Mouse (Mus musculus): ENCODE data around the gene Nfib.

DNA sequence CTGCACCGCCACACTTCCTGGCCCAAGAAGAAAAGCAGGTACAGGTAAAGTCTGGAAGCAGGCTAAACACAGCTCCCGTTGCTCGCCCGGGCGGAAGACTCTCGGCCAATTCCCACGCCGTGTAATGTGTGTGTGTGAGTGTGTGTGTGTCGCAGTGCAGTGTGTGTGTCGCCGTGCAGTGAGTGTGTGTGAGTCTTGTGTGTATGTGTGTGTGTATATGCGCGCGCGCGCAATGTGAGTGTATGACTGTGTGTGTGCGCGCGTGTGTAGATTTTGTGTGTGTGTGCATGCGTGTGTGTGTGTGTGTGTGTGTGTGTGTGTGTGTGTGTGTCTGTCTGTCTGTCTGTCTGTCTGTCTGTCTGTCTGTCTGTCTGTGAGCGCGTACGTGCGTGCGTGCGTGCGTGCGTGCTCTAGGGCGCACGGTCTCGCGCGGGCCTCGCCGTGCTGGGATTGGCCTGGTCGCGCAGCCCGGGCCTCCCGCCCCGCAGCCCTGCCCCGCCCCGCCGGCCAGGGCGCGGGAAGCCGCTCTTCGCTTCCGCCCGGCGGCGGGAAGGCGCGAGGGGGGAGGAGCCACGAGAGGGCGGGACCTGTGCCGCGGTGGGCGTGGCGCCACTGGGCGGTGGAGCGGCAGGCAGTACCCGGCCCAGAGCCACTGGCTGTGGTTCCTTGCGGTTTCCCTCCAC lies 192.7 kb downstream of the Nfib start:
- TF ChIP-seq EP300 (IDR thresholded peaks at IDR 0.05; ENCODE audit: low read depth) (no peak), CTCF (IDR thresholded peaks at IDR 0.05; ENCODE audit: low read depth) (no peak)

Data from liver, embryonic 14.5 days (tissue).